Mouse (Mus musculus) neural tube, embryonic 12.5 days (tissue): ENCODE data around the gene Gadd45a. TPM values are rescaled to one million over a fixed set of nuclear protein-coding genes. Genes with fewer than 3 reads are reported as not detected.

Experiments used
- ATAC-seq: fragments of 200-750 bp; cut with Nextera tagmentation; 2 replicates; pipeline ENCODE4 v1.8.0; 2017; ENCODE audit warnings: low read depth, mild to moderate bottlenecking, moderate TSS enrichment, moderate library complexity; ENCODE audit not compliant: low FRiP score
- H3K27ac ChIP-seq: fragments of 300-500 bp; sonication (generic); 2 replicates; pipeline ENCODE4 v1.5.1; 2016
- H3K27me3 ChIP-seq: fragments of 300-500 bp; sonication (generic); replicated peaks from 2 replicates; pipeline ENCODE4 v1.6.1; 2016; ENCODE audit warnings: mild to moderate bottlenecking
- H3K36me3 ChIP-seq: fragments of 300-500 bp; sonication (generic); 2 replicates; pipeline ENCODE4 v1.6.1; 2016; ENCODE audit warnings: mild to moderate bottlenecking
- H3K4me1 ChIP-seq: fragments of 300-500 bp; sonication (generic); 2 replicates; pipeline ENCODE4 v1.6.1; 2016
- H3K4me2 ChIP-seq: fragments of 300-500 bp; sonication (generic); replicated peaks from 2 replicates; pipeline ENCODE4 v1.6.1; 2016; ENCODE audit warnings: mild to moderate bottlenecking
- H3K4me3 ChIP-seq: fragments of 300-500 bp; sonication (generic); 2 replicates; pipeline ENCODE4 v1.5.1; 2016
- H3K9ac ChIP-seq: fragments of 300-500 bp; sonication (generic); 2 replicates; pipeline ENCODE4 v1.6.1; 2016; ENCODE audit warnings: mild to moderate bottlenecking
- H3K9me3 ChIP-seq: fragments of 300-500 bp; sonication (generic); 2 replicates; pipeline ENCODE4 v1.6.1; 2016; ENCODE audit warnings: mild to moderate bottlenecking
- WGBS: fragments of 180-500 bp; shearing (Covaris S2); methylation state at CpG from one replicate; pipeline ENCODE4 v1.1.7; 2016; 5-methylcytosine and 5-hydroxymethylcytosine counted together
- polyA plus RNA-seq: library from polyadenylated mRNA; unstranded; fragments of >200 nt; fragmentation: Nextera tagmentation; extraction: Ambion mirVana; gene quantifications from 2 replicates; pipeline ENCODE4 v1.2.1, GENCODE M21; 2016

The Gadd45a gene
- polyA plus RNA-seq, 1 experiment from 2014 or later, result 35.6 TPM

DNA sequence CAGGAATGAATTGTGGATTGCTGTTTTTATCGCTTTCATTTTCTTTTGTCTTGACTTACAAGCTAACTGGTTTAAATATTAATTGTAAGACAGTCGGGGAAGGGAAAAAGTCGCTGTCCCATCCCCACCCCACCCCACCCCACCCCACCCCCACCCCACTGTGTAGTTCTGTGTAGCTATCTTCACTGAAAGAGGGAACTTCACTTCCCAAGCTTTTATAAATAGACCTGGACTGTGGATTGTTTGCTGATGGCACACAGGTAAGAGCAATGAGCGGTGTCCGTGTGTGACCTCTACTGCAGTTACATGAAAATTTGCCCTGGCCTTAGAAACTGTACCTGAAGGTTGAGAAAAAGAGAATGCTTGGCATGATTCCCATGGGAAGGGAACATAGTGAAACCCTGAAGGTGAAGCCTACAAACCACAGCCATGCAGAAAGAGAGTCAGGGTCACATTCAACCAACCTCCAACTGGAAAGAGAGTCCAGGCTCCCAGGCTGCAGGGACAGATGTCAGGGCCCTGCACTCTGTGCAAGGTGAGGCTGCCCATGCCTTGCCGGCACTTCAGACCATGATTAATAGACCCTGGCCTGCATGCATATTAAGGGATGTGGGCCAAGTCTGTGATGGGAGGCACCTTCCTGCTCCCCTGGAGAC, 23.8 kb downstream of the Gadd45a start:
- no peaks in the 10 kb centered on the region for H3K27me3 ChIP-seq
- WGBS, result 88% methylated on average over 6 of the region's 6 CpGs
- H3K27ac ChIP-seq, result no peak overlapping the region
- no peak overlapping the region for H3K4me2 ChIP-seq
- H3K9me3 ChIP-seq, result no peaks in the 10 kb centered on the region
- H3K4me3 ChIP-seq, result no peak overlapping the region
- H3K36me3 ChIP-seq, result no peaks in the 10 kb centered on the region
- H3K9ac ChIP-seq, result no peak overlapping the region
- no peaks in the 10 kb centered on the region for H3K4me1 ChIP-seq
- no peak for ATAC-seq

DNA sequence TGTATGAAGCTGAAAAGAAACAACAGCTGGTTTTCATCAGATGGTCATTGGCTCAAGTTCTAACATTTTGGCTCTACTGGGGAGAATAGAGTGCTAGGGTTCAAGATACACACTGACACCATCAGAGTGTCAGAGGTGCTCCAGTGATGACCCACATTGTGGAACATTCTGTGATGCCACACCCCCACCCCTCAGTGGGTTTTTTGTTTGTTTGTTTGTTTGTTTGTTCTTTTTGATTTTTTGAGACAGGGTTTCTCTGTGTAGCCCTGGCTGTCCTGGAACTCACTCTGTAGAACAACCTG, 26.1 kb downstream of the Gadd45a start:
- Histone ChIP-seq H3K9ac (no peak overlapping the region), H3K36me3 (no peaks in the 10 kb centered on the region), H3K27ac (no peak overlapping the region), H3K4me1 (no peaks in the 10 kb centered on the region), H3K27me3 (no peaks in the 10 kb centered on the region), H3K9me3 (no peaks in the 10 kb centered on the region), H3K4me2 (no peak overlapping the region), H3K4me3 (no peak overlapping the region)
- ATAC-seq, result 0 out of 2 replicates have a peak, but pooled peaks have one; percentile 13

DNA sequence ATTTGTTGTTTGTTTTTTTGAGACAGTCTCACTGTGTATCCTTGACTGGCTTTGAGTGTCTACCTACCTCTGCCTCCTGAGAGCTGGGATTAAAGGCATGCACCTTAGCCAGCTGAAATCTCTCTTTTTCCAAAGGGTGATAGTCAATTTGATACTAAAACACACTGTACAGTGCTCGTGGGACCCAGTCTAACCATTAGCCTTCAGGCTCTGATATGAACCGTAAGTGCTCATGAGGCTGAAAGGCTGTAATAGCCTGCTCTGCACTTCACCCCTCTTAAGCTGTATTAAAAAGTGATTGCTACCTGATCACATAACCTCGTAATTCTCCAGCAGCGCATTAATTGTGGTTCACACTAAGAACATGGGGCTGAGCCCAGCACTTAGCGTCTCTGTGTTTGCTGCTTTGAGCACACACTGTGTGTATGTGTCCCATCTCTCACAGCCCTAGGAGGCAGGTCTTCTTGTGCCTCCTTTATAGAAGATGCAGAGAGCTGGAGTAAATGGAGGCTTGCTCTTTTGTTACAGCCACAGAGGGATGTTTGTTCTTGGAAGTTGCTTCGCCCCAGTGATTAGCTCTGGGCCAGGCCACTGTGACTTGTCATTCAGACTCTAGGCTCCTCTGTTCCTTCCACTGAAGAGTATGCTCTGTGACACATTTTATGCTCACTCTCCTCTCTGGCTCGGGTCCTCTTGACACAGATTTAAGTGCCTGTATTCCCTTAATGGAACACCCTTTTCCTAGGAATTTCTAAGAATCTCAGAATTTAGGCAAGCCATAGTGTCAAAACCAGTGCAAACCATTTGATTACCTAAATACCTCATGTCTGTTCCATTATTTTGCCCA, 26.7 kb downstream of the Gadd45a start:
- H3K4me2 ChIP-seq, result no peak overlapping the region
- H3K4me3 ChIP-seq, result no peak overlapping the region
- no peaks in the 10 kb centered on the region for H3K36me3 ChIP-seq
- H3K27ac ChIP-seq, result no peak overlapping the region
- WGBS, result 49% methylated on average over 7 of the region's 7 CpGs
- no peak overlapping the region for H3K9ac ChIP-seq
- peak; percentile 76 for ATAC-seq
- no peaks in the 10 kb centered on the region for H3K9me3 ChIP-seq
- H3K4me1 ChIP-seq, result no peaks in the 10 kb centered on the region
- no peaks in the 10 kb centered on the region for H3K27me3 ChIP-seq

DNA sequence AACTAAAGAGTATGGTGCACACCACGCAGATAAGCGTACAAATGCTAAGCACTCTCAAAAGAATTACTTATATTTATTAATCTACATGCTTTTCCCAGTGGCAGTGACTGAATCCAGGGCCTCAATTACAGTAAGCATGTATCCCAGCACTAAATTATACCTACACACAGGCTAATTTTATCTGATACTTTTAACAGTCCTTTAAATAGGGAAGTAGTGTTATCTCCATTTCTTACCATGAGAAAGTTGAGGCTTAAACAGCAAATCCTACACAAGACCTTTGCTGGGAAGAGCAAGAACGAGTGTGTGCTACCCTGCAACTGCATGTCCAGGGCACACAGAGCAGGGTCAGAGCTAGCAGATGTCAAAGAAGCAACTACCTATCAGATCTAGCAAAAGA, 27.4 kb downstream of the Gadd45a start:
- no peaks in the 10 kb centered on the region for H3K4me1 ChIP-seq
- no peak overlapping the region for H3K4me2 ChIP-seq
- H3K4me3 ChIP-seq, result no peak overlapping the region
- WGBS, result 85% methylated on average over 3 of the region's 3 CpGs
- no peaks in the 10 kb centered on the region for H3K27me3 ChIP-seq
- H3K9me3 ChIP-seq, result no peaks in the 10 kb centered on the region
- no peak overlapping the region for H3K27ac ChIP-seq
- ATAC-seq, result no peak
- no peaks in the 10 kb centered on the region for H3K36me3 ChIP-seq
- no peak overlapping the region for H3K9ac ChIP-seq

DNA sequence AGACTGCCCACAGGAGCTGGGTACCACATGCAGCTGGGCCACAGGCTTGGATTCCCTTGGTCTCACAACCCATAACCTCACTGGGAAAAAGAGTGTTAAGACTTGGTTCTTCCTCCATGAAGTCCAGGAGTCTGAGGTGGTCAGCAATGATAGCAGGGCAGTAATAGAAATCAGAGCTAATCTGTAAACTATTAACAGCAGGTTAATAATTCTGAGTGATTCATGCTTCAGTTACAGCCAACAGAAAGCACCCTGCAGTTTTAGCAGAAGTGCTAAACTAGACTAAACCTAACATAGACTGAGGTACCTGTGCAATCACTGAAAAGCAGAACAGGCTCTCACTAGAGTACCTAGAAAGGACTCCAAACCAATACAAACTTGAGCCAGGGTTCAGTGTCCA, 37.5 kb downstream of the Gadd45a start:
- Histone ChIP-seq H3K27ac (no peak overlapping the region), H3K4me1 (no peaks in the 10 kb centered on the region), H3K9ac (no peak overlapping the region), H3K4me3 (no peak overlapping the region), H3K4me2 (no peak overlapping the region), H3K27me3 (no peaks in the 10 kb centered on the region), H3K9me3 (no peaks in the 10 kb centered on the region), H3K36me3 (no peaks in the 10 kb centered on the region)
- ATAC-seq, result no peak

DNA sequence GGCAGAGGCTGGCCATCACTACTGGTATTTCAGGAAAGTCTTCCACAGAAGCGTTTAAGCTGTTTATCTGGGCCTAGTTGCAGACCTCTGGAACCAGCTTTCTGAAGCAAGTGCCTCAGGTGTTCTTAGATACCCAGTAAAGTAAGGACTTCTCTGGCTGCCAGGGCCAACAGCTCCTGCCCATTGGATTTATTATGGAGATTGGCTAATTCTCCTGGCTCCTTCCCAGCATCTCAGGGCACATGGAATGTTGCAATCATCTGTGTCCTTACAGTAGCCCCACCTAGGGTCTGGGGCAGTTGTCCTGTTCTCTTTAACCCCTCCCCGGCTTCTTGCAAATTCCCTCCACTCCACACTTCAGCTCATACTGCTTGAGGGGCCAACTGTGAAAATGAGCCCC, 38.6 kb downstream of the Gadd45a start:
- no peak overlapping the region for H3K4me3 ChIP-seq
- H3K27ac ChIP-seq, result no peak overlapping the region
- 79% methylated on average over 2 of the region's 2 CpGs for WGBS
- H3K27me3 ChIP-seq, result no peaks in the 10 kb centered on the region
- H3K9ac ChIP-seq, result no peak overlapping the region
- H3K36me3 ChIP-seq, result no peaks in the 10 kb centered on the region
- H3K4me2 ChIP-seq, result no peak overlapping the region
- ATAC-seq, result no peak
- no peaks in the 10 kb centered on the region for H3K4me1 ChIP-seq
- no peaks in the 10 kb centered on the region for H3K9me3 ChIP-seq

DNA sequence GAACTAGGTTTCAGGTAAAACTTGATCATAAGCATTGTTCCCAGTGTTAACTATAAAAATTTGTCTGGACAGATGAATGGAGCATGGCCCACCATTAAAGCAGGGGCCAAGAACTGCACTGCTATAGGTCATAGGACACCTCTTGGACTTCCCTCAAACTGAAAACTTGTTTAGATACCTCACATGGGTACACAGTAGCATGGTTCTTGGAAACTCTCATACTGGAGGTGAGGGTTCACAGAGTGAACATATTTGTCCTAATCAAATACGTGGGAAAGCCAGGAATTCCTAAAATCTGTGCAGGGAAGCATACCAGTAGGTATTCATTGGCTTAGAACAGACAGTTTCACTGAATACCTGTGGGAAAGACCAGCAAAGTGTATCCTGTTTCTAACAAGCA, 41.0 kb downstream of the Gadd45a start:
- Histone ChIP-seq H3K9ac (no peak overlapping the region), H3K4me3 (no peak overlapping the region), H3K27ac (no peak overlapping the region), H3K4me1 (no peaks in the 10 kb centered on the region), H3K36me3 (no peaks in the 10 kb centered on the region), H3K4me2 (no peak overlapping the region), H3K9me3 (no peaks in the 10 kb centered on the region), H3K27me3 (no peaks in the 10 kb centered on the region)
- WGBS, result 87% methylated on average over 1 of the region's 1 CpGs
- no peak for ATAC-seq

DNA sequence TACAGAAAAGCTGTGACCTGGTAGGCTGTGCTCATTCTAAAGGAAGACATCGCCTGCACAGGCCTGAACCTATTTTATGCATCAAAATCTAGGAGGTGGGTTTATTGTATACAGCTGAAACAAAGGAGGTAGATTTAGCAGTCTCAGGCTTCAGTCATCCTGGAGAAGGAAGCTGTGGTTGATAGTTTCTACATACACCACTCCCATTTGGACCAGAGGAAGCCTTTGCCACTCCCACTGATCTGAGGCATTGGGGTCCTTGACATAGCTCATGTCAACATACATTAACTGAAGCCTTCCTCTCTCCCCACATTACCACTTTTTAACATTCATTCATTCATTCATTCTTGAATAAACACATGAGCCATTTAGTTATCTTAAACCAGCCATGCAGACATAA, 41.4 kb downstream of the Gadd45a start:
- no peaks in the 10 kb centered on the region for H3K9me3 ChIP-seq
- no peaks in the 10 kb centered on the region for H3K36me3 ChIP-seq
- no peak overlapping the region for H3K4me2 ChIP-seq
- WGBS, result 91% methylated on average over 1 of the region's 1 CpGs
- H3K4me3 ChIP-seq, result no peak overlapping the region
- H3K9ac ChIP-seq, result no peak overlapping the region
- no peaks in the 10 kb centered on the region for H3K4me1 ChIP-seq
- H3K27me3 ChIP-seq, result no peaks in the 10 kb centered on the region
- no peak overlapping the region for H3K27ac ChIP-seq
- no peak for ATAC-seq

DNA sequence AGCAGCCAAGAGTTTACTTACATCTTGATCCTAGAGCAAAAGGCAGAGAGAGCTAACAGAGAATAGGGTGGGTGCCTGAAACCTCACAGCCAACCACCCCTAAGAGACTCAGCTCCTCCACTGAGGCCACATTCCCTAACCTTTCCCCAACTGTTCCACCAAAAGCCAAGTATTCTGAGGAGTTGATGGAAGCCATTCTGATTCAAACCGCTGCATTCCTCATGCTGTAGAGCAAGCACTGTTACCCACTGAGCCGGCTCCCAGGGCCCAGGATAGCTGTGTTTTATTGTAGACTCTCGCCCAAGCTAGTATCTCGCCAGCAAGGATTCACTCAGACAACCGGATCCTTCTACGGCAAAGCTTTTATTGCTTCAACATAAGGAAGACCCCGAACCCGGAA, 42.3 kb downstream of the Gadd45a start:
- no peaks in the 10 kb centered on the region for H3K36me3 ChIP-seq
- no peak overlapping the region for H3K27ac ChIP-seq
- H3K27me3 ChIP-seq, result no peaks in the 10 kb centered on the region
- H3K4me3 ChIP-seq, result no peak overlapping the region
- H3K4me1 ChIP-seq, result no peaks in the 10 kb centered on the region
- ATAC-seq, result no peak
- no peak overlapping the region for H3K9ac ChIP-seq
- 93% methylated on average over 8 of the region's 8 CpGs for WGBS
- no peak overlapping the region for H3K4me2 ChIP-seq
- no peaks in the 10 kb centered on the region for H3K9me3 ChIP-seq

DNA sequence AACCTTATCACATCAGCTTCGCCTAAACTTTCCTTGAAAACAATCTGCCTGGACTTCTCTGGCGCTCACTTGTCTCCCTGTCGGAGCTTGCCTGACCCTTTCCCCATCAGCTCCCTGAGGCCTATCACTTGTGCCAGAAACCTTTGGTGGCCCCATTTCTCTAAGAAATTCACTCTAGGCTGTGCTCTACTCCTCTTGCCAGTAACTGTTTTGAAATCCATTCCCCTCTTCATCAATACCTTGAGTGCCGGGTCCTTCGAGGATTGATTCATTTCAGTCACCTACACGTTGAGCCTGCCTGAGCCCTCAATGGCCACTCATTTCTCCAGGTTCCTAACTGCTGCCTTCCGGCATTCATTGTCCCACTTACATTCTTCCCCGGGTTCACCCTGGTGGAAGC, 44.5 kb downstream of the Gadd45a start:
- no peak overlapping the region for H3K4me2 ChIP-seq
- WGBS, result 91% methylated on average over 8 of the region's 8 CpGs
- no peak for ATAC-seq
- no peaks in the 10 kb centered on the region for H3K27me3 ChIP-seq
- no peaks in the 10 kb centered on the region for H3K9me3 ChIP-seq
- H3K4me3 ChIP-seq, result no peak overlapping the region
- no peaks in the 10 kb centered on the region for H3K36me3 ChIP-seq
- H3K9ac ChIP-seq, result no peak overlapping the region
- no peak overlapping the region for H3K27ac ChIP-seq
- H3K4me1 ChIP-seq, result peaks cover 3% of the 10 kb centered on the region; the same call in 1 of the 2 replicates

DNA sequence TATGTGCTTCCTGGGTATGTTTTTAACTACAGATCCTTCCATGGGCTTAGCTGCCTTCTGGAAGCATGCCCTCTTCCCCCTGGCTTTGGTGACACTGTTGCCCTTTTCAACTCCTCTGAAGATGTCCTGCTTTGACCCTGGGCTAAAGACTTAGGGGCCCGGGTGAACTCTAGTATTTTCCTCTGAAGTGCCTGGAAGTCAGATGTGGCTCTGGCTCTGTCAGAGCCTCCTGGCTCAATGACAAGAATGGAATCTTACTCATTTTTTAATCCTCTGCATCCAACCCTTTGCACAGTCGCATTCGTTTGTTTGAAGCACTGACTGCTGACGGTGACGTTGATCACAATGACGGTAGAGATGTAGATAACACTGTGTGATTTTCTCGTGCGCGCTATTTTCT, 45.0 kb downstream of the Gadd45a start:
- no peaks in the 10 kb centered on the region for H3K36me3 ChIP-seq
- no peak overlapping the region for H3K4me2 ChIP-seq
- H3K9ac ChIP-seq, result no peak overlapping the region
- no peak overlapping the region for H3K27ac ChIP-seq
- peaks cover 7% of the 10 kb centered on the region; the same call in 1 of the 2 replicates for H3K4me1 ChIP-seq
- ATAC-seq, result no peak
- no peaks in the 10 kb centered on the region for H3K9me3 ChIP-seq
- 91% methylated on average over 9 of the region's 9 CpGs for WGBS
- no peaks in the 10 kb centered on the region for H3K27me3 ChIP-seq
- H3K4me3 ChIP-seq, result no peak overlapping the region

DNA sequence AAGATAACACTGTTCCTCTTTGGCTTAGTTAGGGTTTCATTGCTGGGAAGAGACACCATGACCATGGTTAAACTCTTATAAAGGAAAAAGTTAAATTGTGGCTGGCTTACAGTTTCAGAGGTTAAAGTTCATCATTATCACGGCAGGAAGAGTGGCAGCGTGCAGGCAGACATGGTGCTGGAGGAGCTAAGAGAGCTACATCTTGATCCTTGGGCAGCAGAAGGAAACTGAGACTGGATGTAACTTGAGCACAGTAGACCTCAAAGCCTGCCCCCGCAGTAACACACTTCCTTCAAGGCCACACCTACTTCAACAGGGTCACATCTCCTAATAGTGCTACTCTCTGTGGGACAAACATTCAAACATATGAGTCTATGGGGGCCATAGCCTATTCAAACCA, 47.7 kb downstream of the Gadd45a start:
- no peaks in the 10 kb centered on the region for H3K27me3 ChIP-seq
- WGBS, result 84% methylated on average over 3 of the region's 3 CpGs
- no peak overlapping the region for H3K4me3 ChIP-seq
- H3K27ac ChIP-seq, result no peak overlapping the region
- no peak for ATAC-seq
- H3K36me3 ChIP-seq, result no peaks in the 10 kb centered on the region
- H3K4me1 ChIP-seq, result peaks cover 7% of the 10 kb centered on the region; the same call in 1 of the 2 replicates
- no peak overlapping the region for H3K9ac ChIP-seq
- no peak overlapping the region for H3K4me2 ChIP-seq
- H3K9me3 ChIP-seq, result no peaks in the 10 kb centered on the region

DNA sequence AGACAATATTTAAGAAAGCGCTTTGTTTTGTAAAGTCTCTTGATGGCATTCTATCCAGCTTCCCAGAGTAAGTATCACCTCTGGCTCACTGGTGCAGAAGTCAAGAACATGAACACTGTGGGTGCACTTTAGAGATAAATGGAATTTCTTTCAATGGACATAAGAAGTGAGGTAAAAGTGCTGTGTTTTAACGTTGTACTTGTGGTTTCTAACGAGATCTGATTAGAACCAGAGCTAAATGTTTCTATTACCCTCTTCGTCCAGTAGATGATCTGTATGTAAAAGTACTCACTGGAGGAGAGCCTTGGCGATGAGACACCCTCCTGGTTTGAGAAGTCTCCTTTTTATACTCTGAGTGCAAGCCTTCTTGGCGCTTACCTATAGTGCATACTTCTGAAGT, 48.2 kb downstream of the Gadd45a start:
- H3K9me3 ChIP-seq, result no peaks in the 10 kb centered on the region
- 92% methylated on average over 6 of the region's 6 CpGs for whole genome bisulfite sequencing
- no peak overlapping the region for H3K27ac ChIP-seq
- no peak for ATAC-seq
- no peaks in the 10 kb centered on the region for H3K27me3 ChIP-seq
- no peak overlapping the region for H3K4me2 ChIP-seq
- H3K4me1 ChIP-seq, result peaks cover 7% of the 10 kb centered on the region; the same call in 1 of the 2 replicates
- no peak overlapping the region for H3K9ac ChIP-seq
- no peaks in the 10 kb centered on the region for H3K36me3 ChIP-seq
- no peak overlapping the region for H3K4me3 ChIP-seq
